Mouse (Mus musculus) CH12.LX (cell line): ENCODE results near the gene Arx.

Experiments used
- BHLHE40 ChIP-seq: IDR thresholded peaks from 2 replicates; pipeline ENCODE4 v1.6.1; 2011; ENCODE audit warnings: mild to moderate bottlenecking, low read depth, low read length, improper control_type of control experiment
- CHD2 ChIP-seq: IDR thresholded peaks from 2 replicates; pipeline ENCODE4 v1.6.1; 2011; ENCODE audit warnings: low read length, improper control_type of control experiment
- CTCF ChIP-seq, 2 experiments: IDR thresholded peaks in 1 of 2; conservative IDR thresholded peaks in 1 of 2; 2 replicates each; pipeline ENCODE4 v1.5.1; 2011 to 2012; ENCODE audit warnings: low read depth in 2 of 2, low read length in 2 of 2, improper control_type of control experiment in 1 of 2, inconsistent platforms in 1 of 2, mild to moderate bottlenecking in 1 of 2, moderate library complexity in 1 of 2
- ELF1 ChIP-seq: IDR thresholded peaks from 2 replicates; pipeline ENCODE4 v1.6.1; 2014; ENCODE audit warnings: low read depth, mild to moderate bottlenecking, inconsistent platforms, low read length, improper control_type of control experiment
- EP300 ChIP-seq: IDR thresholded peaks from 2 replicates; pipeline ENCODE4 v1.6.1; 2011; ENCODE audit warnings: low read length, improper control_type of control experiment
- KAT2A ChIP-seq: IDR thresholded peaks from 2 replicates; pipeline ENCODE4 v1.6.1; 2012; ENCODE audit warnings: low read length, improper control_type of control experiment, inconsistent platforms; ENCODE audit not compliant: insufficient replicate concordance
- MAX ChIP-seq: IDR thresholded peaks from 2 replicates; pipeline ENCODE4 v1.6.1; 2011; ENCODE audit warnings: low read length, improper control_type of control experiment
- NRF1 ChIP-seq: IDR thresholded peaks from 2 replicates; pipeline ENCODE4 v1.6.1; 2014; ENCODE audit warnings: low read depth, mild to moderate bottlenecking, inconsistent platforms, low read length, improper control_type of control experiment, moderate library complexity
- POLR2A ChIP-seq: IDR thresholded peaks from 2 replicates; pipeline ENCODE4 v1.6.1; 2011; ENCODE audit warnings: low read depth, mild to moderate bottlenecking, improper control_type of control experiment, low read length
- RAD21 ChIP-seq: IDR thresholded peaks from 2 replicates; pipeline ENCODE4 v1.6.1; 2011; ENCODE audit warnings: low read depth, mild to moderate bottlenecking, low read length, improper control_type of control experiment, moderate library complexity
- TCF12 ChIP-seq: IDR thresholded peaks from 2 replicates; pipeline ENCODE4 v1.6.1; 2014; ENCODE audit warnings: low read depth, mild to moderate bottlenecking, inconsistent platforms, low read length, improper control_type of control experiment
- ZC3H11A ChIP-seq: IDR thresholded peaks from 2 replicates; pipeline ENCODE4 v1.6.1; 2012; ENCODE audit warnings: low read depth, mild to moderate bottlenecking, inconsistent platforms, low read length, improper control_type of control experiment
- ZMIZ1 ChIP-seq: IDR thresholded peaks from 2 replicates; pipeline ENCODE4 v1.6.1; 2012; ENCODE audit warnings: low read depth, mild to moderate bottlenecking, inconsistent platforms, low read length, improper control_type of control experiment

GRCm38 (mm10) chrX:93301798-93302197, 15.6 kb downstream of the Arx start:
- TF ChIP-seq NRF1 (no peak), ZMIZ1 (no peak), CTCF (conservative IDR thresholded peaks at IDR 0.05 in 1 of 2, IDR thresholded peaks at IDR 0.05 in 1 of 2; ENCODE audit: low read depth in 2 of 2, low read length in 2 of 2) (no peak), CHD2 (no peak), BHLHE40 (no peak), MAX (no peak), ZC3H11A (no peak), KAT2A (no peak), POLR2A (no peak), TCF12 (no peak), EP300 (no peak), ELF1 (no peak), RAD21 (no peak)
